Mouse (Mus musculus): ENCODE measurements around the gene Yipf2.

GRCm38 (mm10) chr9:21591831-21592702, 561 bp downstream of the Yipf2 start:
- TF ChIP-seq POLR2A (IDR thresholded peaks at IDR 0.05; ENCODE audit: borderline replicate concordance, control insufficient read depth, low read depth, low read length) (no peak), CTCF (IDR thresholded peaks at IDR 0.05; ENCODE audit: control insufficient read depth, insufficient read depth, low read length) (no peak)

Measured in bone marrow, adult 2 months (tissue).